Mouse (Mus musculus) heart, embryonic 14.5 days (tissue): ENCODE measurements around the gene 5730522E02Rik. TPM values are rescaled to one million over a fixed set of nuclear protein-coding genes. Genes with fewer than 3 reads are reported as not detected.

ENCODE experiments used
- ATAC-seq: fragments of 200-750 bp; cut with Nextera tagmentation; 2 replicates; pipeline ENCODE4 v1.8.0; 2017; ENCODE audit warnings: low read depth, moderate TSS enrichment; ENCODE audit not compliant: insufficient number of reproducible peaks, insufficient read depth, low FRiP score
- H3K27ac ChIP-seq, 2 experiments: fragments of 200-500 bp in 1 of 2; fragments of 300-500 bp in 1 of 2; sonication (generic) in 1 of 2; replicated peaks in 1 of 2; 2 replicates each; pipeline ENCODE4 v1.5.1; 2012 to 2014; ENCODE audit warnings: low read depth in 2 of 2, low read length in 2 of 2, control low read depth in 1 of 2, mild to moderate bottlenecking in 1 of 2, mixed read lengths in 1 of 2; ENCODE audit not compliant: control insufficient read depth in 1 of 2, insufficient read depth in 1 of 2
- H3K27me3 ChIP-seq: fragments of 300-500 bp; sonication (generic); 2 replicates; pipeline ENCODE4 v1.6.1; 2014; ENCODE audit warnings: mild to moderate bottlenecking, low read length, control low read depth; ENCODE audit not compliant: control insufficient read depth, insufficient read depth
- H3K36me3 ChIP-seq: fragments of 300-500 bp; sonication (generic); 2 replicates; pipeline ENCODE4 v1.6.1; 2014; ENCODE audit warnings: mild to moderate bottlenecking, control low read depth, low read length, mixed read lengths; ENCODE audit not compliant: control insufficient read depth, insufficient read depth
- H3K4me1 ChIP-seq, 2 experiments: fragments of 200-500 bp in 1 of 2; fragments of 300-500 bp in 1 of 2; sonication (generic) in 1 of 2; 2 replicates each; pipeline ENCODE4 v1.6.1; 2012 to 2014; ENCODE audit warnings: low read length in 2 of 2, control low read depth in 1 of 2, mixed read lengths in 1 of 2; ENCODE audit not compliant: control insufficient read depth in 2 of 2, insufficient read depth in 2 of 2
- H3K4me2 ChIP-seq: fragments of 300-500 bp; sonication (generic); 2 replicates; pipeline ENCODE4 v1.6.1; 2014; ENCODE audit warnings: mild to moderate bottlenecking, low read length
- H3K4me3 ChIP-seq, 2 experiments: fragments of 200-500 bp in 1 of 2; fragments of 300-500 bp in 1 of 2; sonication (generic) in 1 of 2; 2 replicates each; pipeline ENCODE4 v1.5.1; 2012 to 2014; ENCODE audit warnings: low read length in 2 of 2, mild to moderate bottlenecking in 2 of 2, control low read depth in 1 of 2, low read depth in 1 of 2, moderate library complexity in 1 of 2; ENCODE audit not compliant: control insufficient read depth in 1 of 2, insufficient read depth in 1 of 2
- H3K9ac ChIP-seq: fragments of 300-500 bp; sonication (generic); 2 replicates; pipeline ENCODE4 v1.6.1; 2014; ENCODE audit warnings: mild to moderate bottlenecking, low read length
- H3K9me3 ChIP-seq: fragments of 300-500 bp; sonication (generic); 2 replicates; pipeline ENCODE4 v1.6.1; 2016; ENCODE audit warnings: low read length, control low read depth; ENCODE audit not compliant: control insufficient read depth
- WGBS: fragments of 180-500 bp; shearing (Covaris S2); extraction: QIAGEN DNeasy Blood & Tissue Kit; methylation state at CpG from one replicate; pipeline ENCODE4 v1.1.7; 2014; 5-methylcytosine and 5-hydroxymethylcytosine counted together
- polyA plus RNA-seq: library from polyadenylated mRNA; unstranded; fragments of >200 nt; fragmentation: Nextera tagmentation; extraction: Ambion mirVana; gene quantifications from 2 replicates; pipeline ENCODE4 v1.2.1, GENCODE M21; 2014

Gene 5730522E02Rik
- polyA plus RNA-seq, 1 experiment from 2014 or later, result 0.77 TPM

DNA sequence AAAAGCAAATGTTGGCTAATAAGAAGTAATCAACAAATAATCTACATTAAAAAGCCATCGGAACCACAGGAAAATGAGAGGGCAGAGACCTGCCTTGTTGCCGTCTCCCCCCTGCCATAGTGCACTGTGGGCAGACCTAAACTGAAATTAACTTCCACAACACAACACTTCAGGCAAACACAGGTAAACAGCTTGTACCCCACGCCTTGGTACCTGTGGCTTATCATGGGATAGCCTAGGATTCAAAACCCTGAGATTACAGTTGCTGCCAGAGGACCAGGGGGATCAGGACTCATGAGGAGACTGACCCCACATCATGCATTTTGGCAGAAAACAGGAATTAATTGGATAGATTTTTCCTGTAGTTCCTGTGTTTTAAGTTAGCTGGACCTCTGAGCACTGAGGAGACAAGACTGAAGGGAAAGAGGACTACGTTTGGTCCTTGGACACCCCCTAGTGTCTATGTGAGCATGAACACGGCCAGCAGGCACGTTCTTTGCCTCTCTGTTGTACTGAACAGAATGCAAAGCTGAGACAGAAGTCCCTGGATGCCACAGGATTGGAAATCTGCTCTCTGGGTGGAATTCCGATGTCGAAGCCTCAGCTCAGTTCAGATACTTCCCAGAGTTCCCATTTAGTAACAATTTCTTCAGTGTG lies 136.8 kb downstream of the 5730522E02Rik start:
- no peak for ATAC-seq
- Histone ChIP-seq H3K4me2 (no peak overlapping the region), H3K9ac (no peak overlapping the region), H3K9me3 (no peaks in the 10 kb centered on the region), H3K27me3 (no peaks in the 10 kb centered on the region), H3K4me3 (no peak overlapping the region), H3K36me3 (no peaks in the 10 kb centered on the region), H3K27ac (no peak overlapping the region), H3K4me1 (no peaks in the 10 kb centered on the region)
- 45% methylated on average over 8 of the region's 8 CpGs for WGBS

DNA sequence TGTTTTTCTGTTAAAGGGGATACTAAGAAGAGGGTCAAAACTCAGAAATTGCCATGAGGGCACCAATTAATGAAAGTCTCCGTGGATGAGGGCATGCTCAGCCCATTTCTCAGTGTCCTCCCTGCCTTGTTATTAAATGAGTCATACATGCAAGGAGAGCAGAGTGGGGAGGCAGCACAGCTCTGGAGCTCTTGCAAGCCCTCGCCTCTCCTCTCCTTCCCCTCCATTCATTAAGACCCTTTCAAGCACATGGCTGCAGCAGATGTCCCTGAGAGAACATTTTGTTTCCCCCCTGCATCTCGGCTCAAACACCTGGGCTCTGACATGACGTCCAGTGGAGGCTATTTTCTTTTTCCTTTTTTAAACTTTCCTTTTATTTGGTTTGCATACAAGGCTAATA lies 138.5 kb downstream of the 5730522E02Rik start:
- Histone ChIP-seq H3K27ac (no peak overlapping the region), H3K4me3 (no peak overlapping the region), H3K36me3 (no peaks in the 10 kb centered on the region), H3K9ac (no peak overlapping the region), H3K4me1 (no peaks in the 10 kb centered on the region), H3K27me3 (no peaks in the 10 kb centered on the region), H3K9me3 (no peaks in the 10 kb centered on the region), H3K4me2 (no peak overlapping the region)
- no peak for ATAC-seq
- 63% methylated on average over 4 of the region's 4 CpGs for WGBS

DNA sequence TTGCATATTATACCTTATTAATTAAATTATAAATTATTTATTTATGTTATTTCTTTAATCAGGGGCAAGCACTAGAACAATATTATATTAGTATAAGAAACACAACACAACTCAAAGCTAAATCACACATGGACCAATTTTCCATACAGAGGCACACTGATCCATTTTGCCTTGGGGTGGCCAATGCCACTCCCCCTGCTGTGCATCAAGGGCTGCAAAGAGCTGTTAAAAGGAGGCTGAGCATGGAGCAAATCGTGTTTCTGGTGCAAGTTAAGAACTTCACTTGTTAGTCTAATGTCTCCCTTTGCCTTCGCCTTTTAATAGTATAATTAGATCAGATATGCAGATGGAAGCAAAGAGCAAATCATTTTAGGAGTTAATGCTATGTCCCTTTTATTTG lies 147.3 kb downstream of the 5730522E02Rik start:
- WGBS, result 41% methylated on average over 2 of the region's 2 CpGs
- H3K9me3 ChIP-seq, result no peaks in the 10 kb centered on the region
- no peaks in the 10 kb centered on the region for H3K36me3 ChIP-seq

DNA sequence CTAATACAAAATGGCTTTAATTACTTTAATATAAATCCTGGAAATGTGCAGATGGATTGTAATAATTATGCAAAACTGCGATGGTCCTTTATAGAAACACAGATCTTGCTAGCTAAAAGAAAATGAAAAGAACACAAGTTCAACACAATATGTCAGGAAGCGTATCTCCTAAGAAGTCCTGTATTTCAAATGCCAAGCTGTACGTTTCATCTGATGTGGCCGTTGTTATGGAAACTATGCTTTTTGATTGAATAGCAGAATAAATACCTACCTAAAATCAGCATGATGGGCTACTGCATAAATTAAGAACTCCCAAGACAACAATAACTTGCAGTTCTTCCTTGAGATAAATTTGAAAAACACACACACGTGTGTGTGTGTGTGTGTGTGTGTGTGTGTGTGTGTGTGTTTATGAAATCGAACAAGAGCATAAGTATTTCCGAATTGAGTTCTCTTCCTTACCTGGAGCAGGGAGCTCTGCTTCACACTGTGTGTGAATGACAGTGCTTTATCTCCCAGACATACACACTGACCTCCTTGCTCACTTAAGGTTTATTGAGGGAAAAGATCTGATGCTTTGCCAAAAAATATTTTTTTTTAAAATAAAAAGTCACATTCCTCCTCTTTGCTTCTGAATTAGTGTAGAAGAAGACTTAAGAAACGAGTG lies 149.0 kb downstream of the 5730522E02Rik start:
- H3K9ac ChIP-seq, result no peak overlapping the region
- H3K27ac ChIP-seq, result no peak overlapping the region
- H3K4me3 ChIP-seq, result no peak overlapping the region
- no peaks in the 10 kb centered on the region for H3K36me3 ChIP-seq
- 74% methylated on average over 8 of the region's 8 CpGs for WGBS
- H3K4me2 ChIP-seq, result no peak overlapping the region
- H3K4me1 ChIP-seq, result no peaks in the 10 kb centered on the region
- ATAC-seq, result no peak
- no peaks in the 10 kb centered on the region for H3K27me3 ChIP-seq
- H3K9me3 ChIP-seq, result no peaks in the 10 kb centered on the region

More for the DNA sequence above, 147.3 kb downstream of the 5730522E02Rik start:
- no peak for ATAC-seq
- H3K4me2 ChIP-seq, result no peak overlapping the region
- no peak overlapping the region for H3K4me3 ChIP-seq
- H3K27ac ChIP-seq, result no peak overlapping the region
- no peaks in the 10 kb centered on the region for H3K4me1 ChIP-seq
- no peak overlapping the region for H3K9ac ChIP-seq
- H3K27me3 ChIP-seq, result no peaks in the 10 kb centered on the region

DNA sequence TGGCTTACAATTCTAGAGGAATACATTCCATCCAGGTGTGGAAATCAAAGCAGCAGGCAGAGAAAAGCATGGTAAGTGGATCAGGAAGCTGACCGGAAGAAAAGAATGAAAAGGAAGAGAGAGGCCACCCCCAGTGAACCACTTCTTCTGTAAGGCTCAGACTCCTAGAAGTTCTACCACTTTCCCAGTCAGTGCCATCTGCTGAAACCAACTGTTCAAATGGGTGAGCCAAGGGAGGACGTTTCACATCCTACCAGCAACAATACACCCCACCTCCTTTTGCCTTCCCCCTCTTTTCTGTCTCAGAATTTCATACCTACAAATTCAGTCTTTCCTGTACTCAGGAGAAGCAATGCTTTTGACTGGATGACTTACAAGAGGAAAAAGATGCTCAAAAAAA lies 197.0 kb downstream of the 5730522E02Rik start:
- no peak overlapping the region for H3K27ac ChIP-seq
- no peaks in the 10 kb centered on the region for H3K27me3 ChIP-seq
- H3K4me3 ChIP-seq, result no peak overlapping the region
- no peak overlapping the region for H3K9ac ChIP-seq
- WGBS, result 69% methylated on average over 2 of the region's 2 CpGs
- no peak overlapping the region for H3K4me2 ChIP-seq
- ATAC-seq, result no peak
- no peaks in the 10 kb centered on the region for H3K36me3 ChIP-seq
- no peaks in the 10 kb centered on the region for H3K9me3 ChIP-seq
- 0 out of 4 replicates have a peak, but pooled peaks cover 0 to 2% of the 10 kb centered on the region in 2 experiments for H3K4me1 ChIP-seq

DNA sequence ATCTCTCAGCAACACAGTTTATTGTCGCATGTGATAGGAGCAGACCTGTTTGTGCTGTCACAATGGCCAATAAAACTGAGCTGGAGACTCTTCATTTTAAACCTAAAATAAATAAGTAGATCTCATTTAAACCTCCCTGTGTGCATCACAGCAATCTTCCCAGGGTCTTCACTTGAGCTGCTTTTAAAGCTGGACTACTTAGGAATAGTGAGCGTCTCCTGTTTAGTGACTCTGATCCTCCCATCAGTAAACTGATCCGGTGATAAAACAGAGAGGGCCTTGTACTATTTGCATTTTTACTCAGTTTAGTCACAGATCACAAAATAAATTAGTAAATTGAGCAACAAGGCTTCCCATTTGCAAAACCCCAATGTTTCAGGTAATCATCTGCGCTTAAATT lies 206.5 kb downstream of the 5730522E02Rik start:
- H3K4me2 ChIP-seq, result no peak overlapping the region
- 72% methylated on average over 4 of the region's 4 CpGs for WGBS
- no peaks in the 10 kb centered on the region for H3K9me3 ChIP-seq
- no peaks in the 10 kb centered on the region for H3K36me3 ChIP-seq
- no peak overlapping the region for H3K27ac ChIP-seq
- H3K27me3 ChIP-seq, result no peaks in the 10 kb centered on the region
- no peak overlapping the region for H3K4me3 ChIP-seq
- ATAC-seq, result no peak
- H3K9ac ChIP-seq, result no peak overlapping the region
- H3K4me1 ChIP-seq, result no peaks in the 10 kb centered on the region

DNA sequence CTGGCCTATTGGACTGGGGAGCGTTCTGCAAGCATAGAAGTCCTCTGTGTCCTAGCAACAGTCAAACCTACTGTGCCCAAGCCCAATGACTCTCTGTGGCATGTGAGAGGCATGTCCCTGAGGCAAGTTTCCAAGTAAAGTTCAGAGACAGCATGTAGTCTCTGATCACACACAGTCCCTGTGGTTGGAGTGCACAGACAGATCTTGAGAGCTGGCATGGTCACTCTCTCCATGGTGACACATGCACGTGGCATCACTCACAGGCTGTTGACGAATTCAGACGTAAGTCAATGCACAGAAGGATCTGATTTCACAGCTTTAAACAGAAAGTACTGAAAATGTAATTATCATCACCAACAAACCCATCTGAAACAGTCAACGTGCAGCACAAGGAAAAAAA lies 210.8 kb downstream of the 5730522E02Rik start:
- H3K27me3 ChIP-seq, result no peaks in the 10 kb centered on the region
- no peak overlapping the region for H3K4me2 ChIP-seq
- H3K36me3 ChIP-seq, result no peaks in the 10 kb centered on the region
- no peaks in the 10 kb centered on the region for H3K4me1 ChIP-seq
- WGBS, result 69% methylated on average over 5 of the region's 5 CpGs
- H3K4me3 ChIP-seq, result no peak overlapping the region
- ATAC-seq, result no peak
- no peak overlapping the region for H3K27ac ChIP-seq
- H3K9me3 ChIP-seq, result no peaks in the 10 kb centered on the region
- H3K9ac ChIP-seq, result no peak overlapping the region

DNA sequence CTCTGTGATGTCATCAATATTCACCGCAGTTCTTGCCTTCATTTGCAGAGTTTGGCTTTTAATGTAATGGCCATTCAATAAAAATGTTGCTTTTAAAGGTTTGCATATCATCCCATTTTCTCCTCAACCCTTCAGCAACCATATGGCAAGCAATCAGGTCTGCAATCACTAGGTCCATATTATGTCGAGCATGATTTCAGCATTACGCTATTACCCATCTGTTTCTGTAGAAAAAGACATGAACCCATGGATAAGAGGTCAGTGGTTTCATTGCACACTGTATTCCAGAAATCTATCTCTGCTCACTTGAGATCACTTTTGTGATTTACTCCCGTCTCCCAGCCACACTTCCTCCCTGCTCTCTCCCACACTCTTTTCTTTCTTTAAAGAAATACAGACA lies 213.1 kb downstream of the 5730522E02Rik start:
- H3K4me1 ChIP-seq, result no peaks in the 10 kb centered on the region
- 79% methylated on average over 4 of the region's 4 CpGs for WGBS
- H3K9me3 ChIP-seq, result no peaks in the 10 kb centered on the region
- ATAC-seq, result no peak
- H3K27ac ChIP-seq, result no peak overlapping the region
- H3K4me3 ChIP-seq, result no peak overlapping the region
- H3K27me3 ChIP-seq, result no peaks in the 10 kb centered on the region
- no peak overlapping the region for H3K4me2 ChIP-seq
- no peaks in the 10 kb centered on the region for H3K36me3 ChIP-seq
- no peak overlapping the region for H3K9ac ChIP-seq
